Mouse (Mus musculus) natural killer cell, adult 2 months (primary cell): ENCODE data around the gene Gm20388.

ENCODE experiments used
- DNase-seq, 2 experiments: peaks; one replicate each; pipeline ENCODE4 v3.0.0; 2022; ENCODE audit warnings: low spot score in 2 of 2

Gene Gm20388

DNA sequence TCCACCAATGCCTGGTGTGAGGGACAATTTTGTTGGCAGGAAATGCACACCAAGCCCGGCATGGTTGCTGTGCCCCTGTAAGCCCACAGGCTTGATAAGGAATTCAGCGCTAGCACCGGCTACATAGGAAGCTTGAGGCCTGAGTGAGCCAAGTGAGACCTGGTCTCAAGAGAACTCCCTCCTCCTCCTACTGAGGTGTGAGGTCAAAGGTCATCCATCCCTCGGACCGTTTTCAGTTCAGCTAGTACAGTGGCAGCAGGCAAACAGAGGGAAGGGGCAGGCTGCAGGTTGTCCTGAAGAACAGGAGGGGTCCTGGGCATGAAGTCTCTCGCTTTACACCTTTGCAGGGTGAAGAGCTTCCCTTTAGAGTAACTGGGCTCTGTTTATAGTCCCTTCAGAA is 720.2 kb downstream of the Gm20388 start:
- no peak for DNase-seq

DNA sequence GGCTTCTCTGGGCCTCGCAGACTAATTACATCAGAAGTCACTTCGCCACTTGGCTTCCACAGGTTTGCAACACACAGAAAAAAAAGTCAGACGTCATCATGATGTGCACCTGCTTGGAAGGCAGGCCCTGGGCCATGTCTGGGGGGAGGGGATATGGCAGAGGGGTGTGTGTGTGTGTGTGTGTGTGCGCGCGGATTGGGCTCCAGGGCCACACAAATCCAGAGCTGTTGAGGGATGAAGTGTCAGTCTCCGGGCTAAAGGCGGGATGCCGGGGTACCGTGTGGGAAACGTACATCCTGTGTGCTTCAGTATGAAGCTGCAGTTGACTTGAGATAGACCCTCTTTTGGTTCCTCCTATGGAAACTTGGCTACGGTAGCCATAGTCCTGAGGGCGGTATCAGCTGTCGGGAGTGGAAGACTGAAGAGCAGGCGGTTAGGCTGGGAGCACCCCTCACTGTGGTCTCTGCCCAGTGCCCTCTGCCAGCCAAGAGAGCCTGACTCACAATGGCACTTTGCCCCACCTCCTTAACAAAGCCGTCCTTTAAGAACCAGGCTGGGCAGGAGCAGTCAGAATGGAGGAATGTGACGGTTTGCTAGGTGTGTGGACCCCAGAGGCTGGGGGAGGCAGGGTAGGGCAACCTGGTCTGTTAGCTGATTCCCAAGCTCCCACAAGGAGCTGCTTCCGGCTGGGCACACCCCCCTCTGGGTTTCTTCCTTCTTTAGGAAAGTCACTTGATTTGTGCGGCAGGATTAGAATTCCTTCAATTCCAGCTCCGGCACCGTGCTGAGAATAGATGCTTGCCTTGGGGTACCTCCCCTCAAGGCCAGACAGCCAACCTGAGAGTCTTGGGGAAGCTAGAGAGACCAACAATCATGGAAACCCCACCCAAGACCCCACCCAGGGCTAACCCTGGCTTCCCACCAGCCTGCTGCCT is 721.1 kb downstream of the Gm20388 start:
- no peak for DNase-seq

DNA sequence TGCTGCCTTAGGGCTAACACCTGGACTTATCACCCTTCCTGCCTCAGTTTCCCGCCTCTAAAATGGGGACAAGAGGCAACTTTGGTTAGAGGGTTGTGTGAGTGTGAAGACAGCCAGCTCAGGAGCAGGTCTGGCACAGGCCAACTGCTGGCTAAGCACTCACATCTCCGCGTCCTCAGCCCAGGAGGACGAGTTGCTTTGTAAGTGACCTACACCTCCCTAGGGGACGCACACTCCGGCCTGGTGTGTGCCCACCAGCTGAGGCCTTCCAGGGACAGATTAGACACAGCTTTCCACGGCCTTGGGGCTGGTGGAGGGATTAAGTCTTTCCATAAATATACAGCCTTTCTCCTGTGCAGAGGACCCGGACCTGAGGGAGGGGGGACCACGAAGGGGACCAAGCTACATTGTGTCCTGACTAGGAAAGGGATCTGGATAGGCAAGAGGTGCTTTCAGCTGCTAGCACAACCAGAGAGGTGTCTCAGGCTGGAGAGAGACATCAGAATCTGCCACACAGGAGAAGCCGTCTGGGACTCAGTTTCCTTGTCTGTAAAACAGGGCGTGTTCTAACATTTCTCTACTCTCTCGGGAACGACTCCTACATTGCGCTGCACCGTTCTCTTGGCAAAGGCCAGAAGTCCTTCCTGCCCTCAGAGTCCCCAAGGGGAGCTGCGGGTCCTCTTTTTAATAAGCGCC is 722.5 kb downstream of the Gm20388 start:
- DNase-seq, result no peak

DNA sequence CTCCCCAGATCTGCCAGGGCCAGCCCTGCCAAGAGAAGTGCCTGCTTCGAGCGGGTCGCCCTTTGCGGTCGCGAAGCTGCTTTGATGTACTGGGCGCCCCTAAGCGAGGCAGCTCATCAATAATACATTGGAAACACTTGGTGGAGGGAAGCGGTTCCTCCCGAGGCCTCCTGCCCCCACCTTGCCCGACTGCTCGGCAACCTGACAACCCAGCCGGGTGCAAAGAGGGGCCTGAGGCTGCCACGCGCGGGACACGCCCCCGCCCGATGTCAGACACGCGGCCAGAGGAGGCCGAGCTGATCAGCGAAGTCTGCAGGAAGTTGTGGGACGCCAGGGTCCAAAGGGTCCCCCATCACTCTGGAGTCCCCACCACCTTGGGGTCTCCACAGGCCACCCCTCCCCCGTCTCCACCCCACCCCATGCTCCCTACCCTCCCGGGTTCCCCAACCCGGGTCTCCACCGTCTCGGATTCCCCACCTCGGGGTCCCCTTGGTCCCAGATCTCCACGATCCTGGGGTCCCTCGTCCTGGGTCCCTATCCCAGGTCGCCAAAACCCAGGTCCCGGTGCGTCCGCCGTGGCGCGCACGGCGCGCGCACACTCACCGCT is 723.1 kb downstream of the Gm20388 start:
- DNase-seq, result no peak

DNA sequence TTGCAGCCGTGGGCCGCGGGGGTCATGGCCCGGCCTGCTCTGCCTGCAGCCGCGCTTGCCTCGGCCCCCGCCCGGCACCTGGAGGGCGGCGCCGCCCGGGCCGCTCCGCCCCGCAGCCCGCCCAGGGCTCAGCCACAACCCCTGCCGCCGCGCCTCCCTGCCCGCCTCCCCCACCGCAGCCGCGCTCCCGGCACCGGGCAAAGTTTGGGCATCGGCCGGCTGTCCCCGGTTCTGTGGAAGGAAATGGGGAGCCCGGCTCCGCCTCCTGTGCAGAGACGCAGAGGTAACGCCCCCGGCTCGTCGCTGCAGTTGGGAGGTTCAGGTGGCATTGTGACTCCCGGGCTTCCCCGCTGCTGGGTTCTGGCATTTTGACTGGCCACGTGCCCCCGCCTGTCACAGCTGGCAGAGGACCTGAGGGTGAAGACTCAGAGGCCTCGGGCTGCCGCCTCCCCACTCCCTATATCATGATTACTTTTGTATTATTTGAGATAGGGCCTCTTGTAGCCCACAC is 723.7 kb downstream of the Gm20388 start:
- peak; percentile 25 to 34 for DNase-seq

DNA sequence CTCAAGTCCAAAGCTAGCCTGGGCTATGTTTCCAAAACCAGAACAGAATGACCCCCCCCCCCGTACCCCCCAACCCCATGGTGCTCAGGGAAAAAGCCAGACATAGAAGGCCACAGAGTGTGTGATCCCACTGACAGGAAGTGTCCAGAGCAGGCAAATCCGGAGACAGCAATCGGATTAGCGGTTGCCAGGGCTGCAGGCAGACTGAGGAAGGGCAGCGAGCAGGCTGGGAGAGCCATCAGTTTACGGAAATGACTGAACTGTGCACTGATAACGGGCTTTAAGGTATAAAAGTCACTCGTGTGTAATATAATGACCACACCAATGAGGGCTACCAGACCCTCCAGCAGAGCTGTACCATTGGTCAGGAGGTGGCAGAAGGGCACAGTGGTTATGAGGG is 730.6 kb downstream of the Gm20388 start:
- no peak for DNase-seq

DNA sequence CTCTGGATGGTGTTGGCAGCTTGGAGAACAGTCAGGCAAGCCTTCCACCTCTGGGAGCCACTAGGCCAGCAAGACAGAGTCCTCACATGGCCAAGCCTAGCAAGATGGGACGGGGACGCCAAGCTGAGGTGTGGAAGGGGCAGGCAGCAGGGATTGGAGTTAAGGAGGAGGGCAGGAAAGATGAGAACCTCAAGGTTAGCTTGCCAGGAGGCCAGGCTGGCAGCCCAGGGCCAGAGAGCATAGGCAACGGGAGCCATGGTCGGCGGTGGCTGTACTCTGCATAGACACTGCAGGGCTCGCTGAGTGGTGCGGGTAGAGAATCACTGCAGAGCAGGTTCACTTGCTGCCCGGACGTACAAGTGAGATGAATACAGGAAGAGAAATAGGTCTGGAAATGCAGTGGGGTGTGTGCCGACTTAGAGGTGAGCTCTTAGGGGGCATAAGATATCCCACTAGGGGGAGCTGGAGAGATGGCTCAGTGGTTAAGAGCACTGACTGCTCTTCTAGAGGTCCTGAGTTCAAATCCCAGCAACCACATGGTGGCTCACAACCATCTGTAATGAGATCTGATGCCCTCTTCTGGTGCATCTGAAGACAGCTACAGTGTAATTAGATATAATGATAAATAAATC is 731.5 kb downstream of the Gm20388 start:
- no peak for DNase-seq

DNA sequence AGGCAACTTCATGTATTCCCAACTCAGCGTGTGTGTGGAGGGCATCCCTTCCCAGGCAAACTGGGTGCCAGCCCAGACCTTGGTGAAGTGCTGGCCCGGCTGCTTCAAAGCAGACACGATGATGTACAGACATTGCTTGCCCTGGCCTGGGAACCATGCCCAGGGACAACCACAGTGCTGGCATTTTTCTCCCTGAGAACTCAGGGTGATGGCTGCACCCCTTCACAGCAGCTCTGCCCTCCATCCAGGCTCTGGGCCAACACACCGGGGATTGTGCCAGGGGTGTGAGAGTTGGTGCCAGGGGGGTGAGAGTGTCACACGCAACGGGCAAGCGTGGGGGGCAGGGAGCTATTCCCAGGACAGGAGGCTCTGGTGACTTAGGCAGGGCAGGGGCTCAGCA is 734.0 kb downstream of the Gm20388 start:
- no peak for DNase-seq

DNA sequence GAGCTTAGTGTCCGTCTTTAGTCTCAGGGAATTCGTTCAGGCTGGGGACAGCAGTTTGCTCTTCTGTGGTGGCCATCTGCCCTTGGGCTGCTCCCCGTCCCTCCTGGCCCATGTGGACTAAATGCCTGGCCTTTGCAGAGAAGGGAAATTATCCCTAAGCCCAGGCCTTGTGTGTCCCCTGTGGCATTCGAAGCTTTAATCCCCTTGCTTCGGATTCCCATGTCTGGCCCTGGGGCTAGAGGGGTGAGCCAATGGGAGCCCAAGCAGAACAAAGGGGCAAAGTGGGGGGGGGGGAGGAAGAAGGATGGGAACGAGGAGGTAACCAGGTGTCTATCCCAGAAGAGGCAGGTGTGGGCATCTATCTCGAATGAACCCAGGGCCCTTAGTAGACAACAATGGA is 736.9 kb downstream of the Gm20388 start, which contains the start of gene 1190005I06Rik:
TSS of gene 1190005I06Rik (minus strand) at position 101 of the 400 bp plus-strand sequence.
- DNase-seq, result no peak

DNA sequence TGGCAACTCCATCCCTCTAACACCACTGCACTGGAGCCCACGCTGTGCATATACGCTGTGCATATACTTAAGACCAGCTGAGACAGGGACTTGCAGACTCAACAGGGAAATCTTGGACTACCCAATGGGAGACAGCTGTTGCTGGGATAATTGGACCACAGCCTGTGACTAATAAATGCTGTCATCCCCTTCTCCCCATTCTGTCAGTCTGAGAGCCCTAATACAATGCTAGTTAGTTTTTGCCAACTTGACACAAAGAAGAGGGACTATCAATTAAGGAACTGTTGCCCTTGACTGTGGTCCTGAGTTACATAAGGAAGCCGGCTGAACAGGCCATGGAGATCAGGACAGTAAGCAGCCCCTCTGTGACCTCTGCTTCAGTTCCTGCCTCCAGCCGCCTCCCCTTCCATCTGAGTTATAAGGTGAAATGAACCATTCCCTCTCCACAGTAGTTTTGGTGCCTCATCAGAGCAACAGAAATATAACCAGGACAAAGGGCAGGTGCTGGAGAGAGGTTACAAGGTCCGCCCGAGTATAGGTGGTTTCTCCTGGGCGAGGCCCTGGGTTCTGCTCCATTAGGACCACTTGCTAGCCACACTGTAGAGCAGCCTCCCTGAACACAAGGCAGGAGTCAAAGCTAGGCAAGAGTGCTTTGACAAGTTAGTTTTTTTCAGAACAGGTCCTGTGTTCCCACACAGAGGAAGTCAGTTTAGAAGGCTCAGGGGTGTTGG is 745.8 kb downstream of the Gm20388 start:
- no peak for DNase-seq

DNA sequence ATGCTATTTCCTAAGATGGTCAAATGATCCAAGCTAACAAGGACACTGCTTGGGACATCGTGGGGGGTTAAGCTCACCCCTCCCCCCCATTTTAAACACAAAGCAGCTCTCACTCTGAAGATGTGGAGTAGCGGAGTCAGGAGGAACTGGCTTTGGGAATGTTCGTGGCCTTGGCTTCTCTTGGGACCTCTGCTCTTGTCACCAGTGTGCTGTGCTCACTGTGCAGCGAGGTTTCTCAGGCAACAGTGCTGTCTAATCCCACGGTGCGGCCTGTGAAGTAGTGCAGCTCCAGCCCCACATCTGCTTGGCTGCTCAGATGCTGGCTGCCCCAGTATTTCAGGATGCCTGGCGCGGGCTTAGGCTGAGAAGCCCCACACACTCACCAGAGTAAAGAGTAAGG is 746.8 kb downstream of the Gm20388 start:
- no peak for DNase-seq

DNA sequence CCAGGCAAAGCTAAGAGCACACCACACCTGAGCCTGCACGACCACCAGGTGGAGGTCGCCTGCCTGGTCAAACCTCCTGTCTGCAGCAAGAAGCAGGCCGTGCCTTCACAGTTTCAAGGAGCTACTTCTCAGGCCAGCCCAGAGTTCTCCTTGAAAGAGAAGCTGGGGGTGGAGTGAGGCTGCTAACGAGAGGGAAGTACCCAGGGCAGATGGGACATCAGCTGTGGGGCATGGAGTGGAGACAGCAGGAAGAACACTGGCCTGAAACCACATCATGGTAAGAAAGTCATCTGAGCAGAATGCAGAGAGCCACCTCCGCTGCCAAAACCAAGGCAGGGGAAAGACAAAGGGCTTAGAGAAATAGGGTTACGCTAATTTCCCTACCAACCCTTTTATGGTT is 753.9 kb downstream of the Gm20388 start:
- DNase-seq, result no peak

DNA sequence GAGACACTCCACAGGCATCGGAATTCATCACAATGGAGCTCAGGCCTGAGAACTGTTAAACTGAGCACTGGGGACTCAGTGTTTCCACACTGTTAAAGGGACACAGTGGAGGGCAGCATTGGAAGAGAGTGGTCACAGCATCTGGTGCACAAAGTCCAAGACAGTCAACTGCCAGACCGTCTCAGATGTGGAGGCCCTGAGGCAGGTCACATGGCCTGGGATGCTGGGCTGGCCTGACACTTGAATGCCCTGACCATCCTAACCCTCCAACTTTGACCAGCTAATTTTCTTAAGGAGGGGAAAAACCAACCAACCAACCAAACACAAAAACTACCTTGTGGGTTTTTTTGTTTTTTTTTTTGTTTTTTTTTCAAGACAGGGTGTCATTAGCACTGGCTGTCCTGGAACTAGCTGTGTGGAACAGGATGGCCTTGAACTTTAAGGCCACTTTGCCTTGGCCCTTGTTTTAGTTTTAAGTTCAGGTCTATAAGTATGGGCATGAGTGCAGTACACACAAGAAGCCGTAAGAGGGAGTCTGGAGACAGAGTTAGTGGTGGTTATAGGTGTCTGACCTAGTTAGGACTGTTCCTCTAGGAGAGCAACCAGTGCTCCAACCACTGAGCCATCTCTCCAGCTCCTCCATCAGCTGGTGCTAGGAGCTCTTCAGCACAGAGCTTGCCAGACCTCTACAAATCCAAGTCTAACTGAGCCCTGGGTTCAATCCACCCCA is 755.2 kb downstream of the Gm20388 start:
- no peak for DNase-seq

DNA sequence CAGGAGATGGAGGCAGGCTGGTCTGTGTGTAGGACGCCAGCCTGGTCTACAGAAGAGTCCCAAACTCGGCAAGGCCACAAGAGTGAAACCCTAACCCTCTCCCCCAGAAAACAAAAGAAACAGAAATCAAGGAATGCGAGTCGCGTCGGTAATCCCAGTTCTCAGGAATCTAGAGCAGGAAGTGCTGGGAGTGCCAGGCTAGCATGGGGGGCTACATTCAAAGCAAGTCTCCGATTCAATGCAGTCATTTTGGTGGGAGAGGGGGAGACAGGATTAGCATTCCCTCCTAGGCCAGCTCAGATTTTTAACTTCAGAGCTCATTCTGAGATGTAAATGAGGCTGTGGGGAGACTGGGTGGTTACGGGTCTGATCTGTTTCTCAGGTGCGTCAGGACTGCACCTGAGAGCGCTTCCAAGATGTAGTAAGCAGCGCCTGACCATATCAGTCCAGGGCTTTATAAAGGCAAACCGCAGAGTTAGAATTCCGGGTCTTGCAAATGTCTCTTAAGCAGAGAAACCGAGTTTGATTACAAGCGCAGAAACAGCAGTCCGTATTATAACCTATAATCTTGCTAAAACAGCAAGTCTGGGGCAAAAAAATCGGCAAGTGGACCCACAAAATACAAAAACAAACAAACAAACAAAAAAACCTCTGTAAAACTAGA is 756.3 kb downstream of the Gm20388 start:
- DNase-seq, result no peak

DNA sequence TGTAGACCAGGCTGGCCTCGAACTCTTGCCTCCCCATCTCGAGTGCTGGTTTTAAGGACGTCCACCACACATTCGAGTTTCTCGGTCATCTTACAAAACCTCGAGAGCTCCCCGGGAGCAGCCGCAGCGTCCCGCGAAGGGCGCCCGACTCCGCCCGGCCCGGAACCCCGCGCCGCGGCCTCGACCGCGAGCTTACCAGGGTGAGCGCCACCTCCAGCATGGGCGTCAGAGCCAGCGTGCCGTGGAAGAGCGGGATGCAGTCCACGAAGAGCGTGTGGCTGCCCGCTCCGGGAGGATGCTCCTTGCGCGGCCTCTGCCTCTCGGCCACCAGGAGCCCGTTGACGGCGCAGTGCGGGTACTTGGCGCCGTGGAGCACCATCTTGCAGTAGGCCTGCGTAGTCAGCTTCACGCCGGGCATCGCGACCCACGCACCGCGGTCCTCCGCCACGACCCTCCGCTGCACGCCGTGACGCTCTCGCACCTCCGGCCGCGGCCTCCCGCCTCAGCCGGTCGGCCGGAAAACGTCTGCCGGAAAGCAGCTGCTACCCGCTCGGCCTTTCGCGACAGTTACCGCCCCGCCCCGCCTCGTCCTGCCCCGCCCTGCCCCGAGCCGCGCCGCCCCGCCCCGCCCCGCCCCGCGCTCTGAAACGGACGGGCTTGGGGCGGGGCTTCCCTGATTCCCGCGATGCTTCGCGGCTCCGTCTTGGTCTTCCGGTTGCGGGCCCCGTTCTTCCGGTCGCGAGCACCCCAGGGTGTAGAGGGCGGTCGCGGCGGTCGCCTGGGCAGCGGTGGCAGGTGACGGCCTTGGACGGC is 757.1 kb downstream of the Gm20388 start, which contains the start of the genes Gm27021 and Cox4i1:
TSS of gene Gm27021 (minus strand) at position 519 of the 813 bp plus-strand sequence.
TSS of gene Cox4i1 (plus strand) at position 662 of the 813 bp plus-strand sequence.
- DNase-seq, result peak; percentile 87 to 88

DNA sequence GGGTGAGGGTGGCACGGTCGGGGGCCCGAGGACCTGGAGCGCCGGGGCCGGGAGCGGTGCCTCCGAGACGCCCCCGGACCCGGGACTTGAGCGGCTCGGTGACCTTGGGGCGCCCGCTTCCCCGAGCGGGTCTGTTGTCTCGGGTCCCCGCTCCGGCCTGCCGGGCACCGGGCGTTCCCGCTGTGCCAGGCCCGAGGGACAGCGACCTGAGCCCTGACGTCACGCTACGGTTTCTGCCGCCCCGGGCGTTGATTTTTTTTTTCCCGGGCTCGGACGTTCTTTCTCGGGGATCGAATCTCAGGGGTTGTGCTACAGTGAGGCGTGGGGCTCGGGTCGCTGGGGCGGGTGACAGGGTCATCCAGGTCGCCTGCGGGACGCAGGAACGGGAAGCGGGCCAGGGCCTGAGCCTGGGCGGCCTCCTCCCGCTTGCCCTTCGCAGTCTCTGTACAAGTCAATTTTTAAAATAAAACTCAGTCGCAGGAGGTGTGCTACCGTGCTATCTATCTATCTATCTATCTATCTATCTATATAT is 757.8 kb downstream of the Gm20388 start, which contains the start of gene Emc8:
TSS of gene Emc8 (minus strand) at position 200 of the 532 bp plus-strand sequence.
- no peak for DNase-seq

DNA sequence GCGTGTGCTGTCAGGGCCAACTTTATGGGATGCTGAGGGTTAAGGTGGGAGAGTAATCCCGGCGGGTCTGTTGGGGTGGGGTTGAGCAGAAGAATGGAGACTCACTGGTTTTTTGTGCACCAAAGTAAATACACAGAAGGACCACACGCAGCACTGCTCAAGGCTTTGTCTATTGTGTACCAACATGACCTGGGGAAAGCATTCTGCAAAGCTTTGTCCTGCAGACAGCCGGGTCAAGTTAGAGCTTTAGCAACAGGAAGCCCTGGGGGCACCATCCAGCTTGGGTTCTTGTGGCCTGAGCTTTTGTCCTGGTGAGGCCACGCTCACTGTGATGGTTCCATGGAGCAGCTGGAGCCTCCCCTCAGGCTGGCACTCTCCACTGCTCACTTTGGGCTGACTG is 761.1 kb downstream of the Gm20388 start:
- no peak for DNase-seq

DNA sequence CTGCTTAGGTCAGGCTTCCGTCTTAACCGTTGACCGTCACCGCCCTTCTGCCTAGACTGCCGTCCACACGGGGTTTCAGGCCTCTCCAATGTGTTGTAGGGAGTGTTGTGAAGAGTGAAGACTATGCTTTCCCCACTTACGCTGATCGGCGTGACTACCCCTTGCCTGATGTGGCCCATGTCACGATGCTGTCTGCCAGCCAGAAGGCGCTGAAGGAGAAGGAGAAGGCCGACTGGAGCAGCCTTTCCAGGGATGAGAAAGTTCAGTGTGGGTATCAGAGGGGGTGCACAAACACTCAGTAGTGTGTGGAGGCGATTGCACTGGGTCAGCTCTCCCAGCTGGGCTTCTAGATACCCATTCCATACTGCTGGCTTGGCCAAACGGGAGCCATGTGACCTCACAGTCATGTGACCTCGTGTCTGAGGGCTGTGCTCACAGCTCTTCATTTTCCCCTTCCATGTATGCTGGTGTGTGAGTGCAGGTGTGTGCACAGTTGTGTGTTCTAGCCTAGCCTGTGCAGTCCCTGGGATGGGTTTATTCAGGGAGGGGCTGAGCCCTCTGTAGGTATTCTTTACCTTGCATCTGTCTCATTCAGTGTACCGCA is 762.1 kb downstream of the Gm20388 start:
- no peak for DNase-seq
